Mouse (Mus musculus): ENCODE results near the gene Igf1r.

DNA sequence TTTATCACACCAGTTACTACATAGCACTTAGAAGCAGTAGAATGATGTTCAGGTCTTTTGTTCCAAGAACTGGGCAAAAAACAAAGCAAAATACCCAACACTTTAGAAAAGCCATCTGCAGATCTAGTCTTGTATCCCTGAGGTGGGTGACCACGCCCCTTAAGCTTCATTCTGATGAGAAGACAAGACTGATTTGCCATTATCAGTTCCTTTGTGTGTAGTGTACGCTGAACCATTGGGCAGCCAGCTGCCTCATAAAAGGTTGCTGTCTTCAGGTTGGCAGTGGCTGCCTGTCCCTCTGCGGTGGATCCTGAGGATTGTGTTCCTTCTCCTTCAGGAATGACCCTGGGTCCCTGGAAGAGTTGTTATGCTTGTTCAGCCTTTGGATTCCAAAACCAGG, 11.1 kb downstream of the Igf1r start:
- no peak for TF ChIP-seq CTCF (IDR thresholded peaks at IDR 0.05; ENCODE audit: control insufficient read depth, insufficient read depth, insufficient read length)
- TF ChIP-seq USF1 (IDR thresholded peaks at IDR 0.05; ENCODE audit: low read depth): no peak
- no peak for TF ChIP-seq CEBPB (IDR thresholded peaks at IDR 0.05; ENCODE audit: low read depth)
- TF ChIP-seq MAX (IDR thresholded peaks at IDR 0.05): no peak
